Mouse (Mus musculus) lung, postnatal 25 days (tissue): ENCODE results near the gene Vmn2r98.
"Not testable (repeated sequence)": the region's sequence is repeated elsewhere in the genome, so short reads cannot be mapped to it uniquely, and the experiment has no call there.

Experiments used
- DNase-seq: peaks from one replicate; pipeline ENCODE4 v3.0.0; 2022; ENCODE audit warnings: low spot score

The Vmn2r98 gene

DNA sequence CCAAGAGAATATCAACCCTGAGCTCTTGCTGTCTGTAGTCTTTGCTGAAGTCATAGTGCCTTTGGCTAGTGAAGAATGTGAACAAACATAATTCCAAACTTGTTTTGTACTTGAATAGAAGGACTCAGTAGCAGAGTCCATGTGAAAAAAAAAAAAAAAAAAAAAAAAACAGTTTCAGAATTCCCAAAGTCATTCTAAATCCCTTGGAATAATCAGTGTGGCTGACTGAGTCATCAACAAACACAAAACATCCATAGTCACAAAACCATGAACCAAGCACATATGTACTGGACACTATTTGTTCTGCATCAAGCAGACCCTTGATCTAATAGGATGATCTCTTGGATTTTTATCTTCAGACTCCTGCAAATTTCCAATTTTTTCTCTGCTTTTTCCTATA lies at the start of gene Vmn2r98:
Vmn2r98 (plus strand) TSS at position 301 of the 400 bp plus-strand sequence.
- DNase-seq, result not testable (repeated sequence)

DNA sequence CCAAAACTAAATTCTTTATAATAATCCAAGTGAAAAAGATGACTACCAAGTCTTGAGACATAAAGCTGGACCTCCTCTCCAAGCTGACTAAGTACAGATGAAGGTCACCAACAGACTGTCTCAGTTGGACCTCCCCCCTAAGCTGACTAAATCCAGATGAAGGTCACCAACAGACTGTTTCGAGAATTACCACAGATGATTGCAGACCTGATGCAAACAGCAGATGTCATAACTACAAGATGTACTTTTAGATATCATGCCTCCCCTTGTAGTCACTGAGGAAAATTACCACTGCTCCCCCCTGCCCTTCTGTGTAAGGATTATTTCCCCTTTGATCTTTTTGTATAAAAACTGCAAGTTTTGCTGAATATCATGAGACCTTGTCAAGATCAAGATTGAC lies 21.8 kb upstream of the Vmn2r98 start:
- not testable (repeated sequence) for DNase-seq

DNA sequence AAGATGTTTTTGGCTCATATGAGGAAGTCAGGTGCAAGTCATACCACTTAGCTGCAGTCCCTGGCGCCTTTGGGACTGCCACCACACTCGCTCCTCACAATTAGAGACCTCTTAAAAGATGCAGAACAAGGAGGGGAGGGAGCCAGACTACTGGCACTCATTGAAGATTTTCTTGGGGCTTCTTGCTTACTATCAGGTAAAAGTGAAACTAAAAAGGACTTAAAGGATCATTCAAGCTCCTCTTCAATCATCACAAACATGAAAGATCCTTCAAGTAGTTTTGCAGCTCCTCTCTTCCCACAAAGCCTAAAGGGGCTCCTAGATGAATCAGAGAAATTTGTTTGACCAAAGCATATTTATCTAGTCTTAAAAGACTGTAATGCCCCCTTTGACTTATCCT lies 21.3 kb upstream of the Vmn2r98 start:
- DNase-seq, result no peak

DNA sequence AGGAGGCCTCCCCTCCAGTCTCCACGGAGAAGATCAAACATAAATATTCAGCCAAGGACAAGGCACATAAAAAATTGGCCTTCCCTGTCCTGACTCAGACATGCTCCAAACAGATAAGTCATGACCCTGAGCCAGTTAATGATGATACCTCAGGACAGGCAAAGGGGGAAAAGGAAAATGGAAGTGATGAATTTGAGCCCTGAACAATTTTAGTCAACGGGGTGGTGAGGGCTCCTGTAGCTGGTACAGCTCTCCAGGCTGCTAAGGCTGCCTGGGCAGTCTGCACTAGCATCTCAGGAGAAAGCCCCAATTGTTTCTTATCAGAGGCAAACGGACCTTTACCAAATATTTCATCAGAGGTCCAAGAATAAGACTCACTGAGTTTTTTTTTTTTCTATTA lies 20.5 kb upstream of the Vmn2r98 start:
- DNase-seq, result no peak
